Mouse (Mus musculus) C2C12 (cell line): ENCODE measurements around the gene Zbtb2.

Experiments used
- CTCF ChIP-seq: IDR thresholded peaks from one replicate; pipeline ENCODE4 v1.5.1; 2011; ENCODE audit not compliant: control insufficient read depth, insufficient read depth, insufficient read length
- FOSL1 ChIP-seq: IDR thresholded peaks from one replicate; pipeline ENCODE4 v1.8.0; 2011; ENCODE audit warnings: mild to moderate bottlenecking, low read length; ENCODE audit not compliant: poor library complexity, insufficient read depth, severe bottlenecking

GRCm38 (mm10) chr10:4432123-4432931 lies 44.4 kb upstream of the Zbtb2 start, which contains the start of the genes Rmnd1 and Armt1:
- TF ChIP-seq CTCF (no peak), FOSL1 (no peak)
